Mouse (Mus musculus) forebrain, embryonic 15.5 days (tissue): Measurements from ENCODE around the gene Mgp. TPM values are rescaled to one million over a fixed set of nuclear protein-coding genes. Genes with fewer than 3 reads are reported as not detected.

Source experiments
- ATAC-seq: fragments of 200-750 bp; cut with Nextera tagmentation; replicated peaks from 2 replicates; pipeline ENCODE4 v1.8.0; 2017; ENCODE audit warnings: mild to moderate bottlenecking, moderate TSS enrichment, moderate library complexity
- H3K27ac ChIP-seq: fragments of 300-500 bp; sonication (generic); replicated peaks from 2 replicates; pipeline ENCODE4 v1.5.1; 2015; ENCODE audit warnings: mild to moderate bottlenecking, inconsistent platforms
- H3K27me3 ChIP-seq: fragments of 300-500 bp; sonication (generic); 2 replicates; pipeline ENCODE4 v1.6.1; 2015; ENCODE audit warnings: inconsistent platforms
- H3K36me3 ChIP-seq: fragments of 300-500 bp; sonication (generic); 2 replicates; pipeline ENCODE4 v1.6.1; 2015; ENCODE audit warnings: mild to moderate bottlenecking, inconsistent platforms
- H3K4me1 ChIP-seq: fragments of 300-500 bp; sonication (generic); 2 replicates; pipeline ENCODE4 v1.6.1; 2015; ENCODE audit warnings: inconsistent platforms
- H3K4me2 ChIP-seq: fragments of 300-500 bp; sonication (generic); replicated peaks from 2 replicates; pipeline ENCODE4 v1.6.1; 2015; ENCODE audit warnings: mild to moderate bottlenecking, inconsistent platforms
- H3K4me3 ChIP-seq: fragments of 300-500 bp; sonication (generic); 2 replicates; pipeline ENCODE4 v1.5.1; 2015; ENCODE audit warnings: mild to moderate bottlenecking, inconsistent platforms
- H3K9ac ChIP-seq: fragments of 300-500 bp; sonication (generic); replicated peaks from 2 replicates; pipeline ENCODE4 v1.6.1; 2015; ENCODE audit warnings: mild to moderate bottlenecking, inconsistent platforms
- H3K9me3 ChIP-seq: fragments of 300-500 bp; sonication (generic); 2 replicates; pipeline ENCODE4 v1.6.1; 2016; ENCODE audit warnings: inconsistent platforms
- WGBS: fragments of 180-500 bp; shearing (Covaris S2); methylation state at CpG from one replicate; pipeline ENCODE4 v1.1.7; 2015; ENCODE audit warnings: mixed read lengths; 5-methylcytosine and 5-hydroxymethylcytosine counted together
- polyA plus RNA-seq: library from polyadenylated mRNA; unstranded; fragments of >200 nt; fragmentation: Nextera tagmentation; extraction: Ambion mirVana; gene quantifications from 2 replicates; pipeline ENCODE4 v1.2.1, GENCODE M21; 2015

Mgp gene
- polyA plus RNA-seq, 1 experiment from 2014 or later = 8.8 TPM

- H3K9me3 ChIP-seq = no peaks in the 10 kb centered on the region
- H3K27ac ChIP-seq = no peak overlapping the region
- no peak overlapping the region for H3K4me3 ChIP-seq
- no peak for ATAC-seq
- 0 out of 2 replicates have a peak, but pooled peaks cover 3% of the 10 kb centered on the region for H3K4me1 ChIP-seq
- H3K9ac ChIP-seq = no peak overlapping the region
- H3K4me2 ChIP-seq = no peak overlapping the region
- H3K27me3 ChIP-seq = no peaks in the 10 kb centered on the region
- 38% methylated on average over 2 of the region's 2 CpGs for WGBS
- no peaks in the 10 kb centered on the region for H3K36me3 ChIP-seq
Observed at GRCm38 (mm10) chr6:136847790-136848189, 27.8 kb downstream of the Mgp start.

- Histone ChIP-seq H3K9me3 (no peaks in the 10 kb centered on the region), H3K27ac (no peak overlapping the region), H3K27me3 (no peaks in the 10 kb centered on the region), H3K36me3 (no peaks in the 10 kb centered on the region), H3K4me3 (no peak overlapping the region), H3K9ac (no peak overlapping the region), H3K4me1 (no peaks in the 10 kb centered on the region), H3K4me2 (no peak overlapping the region)
- WGBS = 91% methylated on average over 3 of the region's 3 CpGs
- no peak for ATAC-seq
Observed at GRCm38 (mm10) chr6:136847267-136847666, 28.4 kb downstream of the Mgp start.

- Histone ChIP-seq H3K27ac (no peak overlapping the region), H3K4me1 (no peaks in the 10 kb centered on the region), H3K4me3 (no peak overlapping the region), H3K9me3 (no peaks in the 10 kb centered on the region), H3K9ac (no peak overlapping the region), H3K36me3 (no peaks in the 10 kb centered on the region), H3K27me3 (no peaks in the 10 kb centered on the region), H3K4me2 (no peak overlapping the region)
- ATAC-seq = no peak
- 68% methylated on average over 5 of the region's 5 CpGs for WGBS
Observed at GRCm38 (mm10) chr6:136845706-136846480, 29.7 kb downstream of the Mgp start.

- H3K27ac ChIP-seq = no peak overlapping the region
- no peaks in the 10 kb centered on the region for H3K4me1 ChIP-seq
- no peaks in the 10 kb centered on the region for H3K36me3 ChIP-seq
- no peaks in the 10 kb centered on the region for H3K27me3 ChIP-seq
- WGBS = 47% methylated on average over 2 of the region's 2 CpGs
- ATAC-seq = no peak
- no peak overlapping the region for H3K4me2 ChIP-seq
- no peak overlapping the region for H3K4me3 ChIP-seq
- H3K9me3 ChIP-seq = no peaks in the 10 kb centered on the region
- no peak overlapping the region for H3K9ac ChIP-seq
Observed at GRCm38 (mm10) chr6:136844903-136845302, 30.7 kb downstream of the Mgp start.

GRCm38 (mm10) chr6:136837323-136837722 is 38.3 kb downstream of the Mgp start:
- Histone ChIP-seq H3K4me1 (no peaks in the 10 kb centered on the region), H3K4me2 (no peak overlapping the region), H3K27ac (no peak overlapping the region), H3K27me3 (no peaks in the 10 kb centered on the region), H3K4me3 (no peak overlapping the region), H3K36me3 (no peaks in the 10 kb centered on the region), H3K9ac (no peak overlapping the region), H3K9me3 (no peaks in the 10 kb centered on the region)
- no peak for ATAC-seq
- 82% methylated on average over 3 of the region's 3 CpGs for WGBS

GRCm38 (mm10) chr6:136835352-136835751 is 40.3 kb downstream of the Mgp start, which contains the start of gene Smco3:
Gene Smco3 (minus strand): TSS chr6:136835452.
- WGBS = 69% methylated on average over 4 of the region's 4 CpGs
- Histone ChIP-seq H3K4me2 (no peak within 1 kb of the TSS), H3K9me3 (no peaks in the 10 kb centered on the region), H3K36me3 (no peaks in the 10 kb centered on the region), H3K27ac (no peak within 1 kb of the TSS), H3K27me3 (peaks cover 2% of the 10 kb centered on the region; the same call in 1 of the 2 replicates), H3K4me1 (no peaks in the 10 kb centered on the region), H3K4me3 (no peak within 1 kb of the TSS), H3K9ac (no peak within 1 kb of the TSS)
- ATAC-seq = no peak

GRCm38 (mm10) chr6:136831712-136832111 is 43.9 kb downstream of the Mgp start:
- H3K4me2 ChIP-seq = no peak overlapping the region
- peaks cover 11% of the 10 kb centered on the region for H3K4me1 ChIP-seq
- peaks cover 6% of the 10 kb centered on the region; the same call in 1 of the 2 replicates for H3K27me3 ChIP-seq
- no peaks in the 10 kb centered on the region for H3K9me3 ChIP-seq
- H3K9ac ChIP-seq = no peak overlapping the region
- WGBS = 82% methylated on average over 5 of the region's 5 CpGs
- H3K27ac ChIP-seq = no peak overlapping the region
- no peak overlapping the region for H3K4me3 ChIP-seq
- H3K36me3 ChIP-seq = no peaks in the 10 kb centered on the region
- ATAC-seq = no peak

- WGBS = 33% methylated on average over 4 of the region's 4 CpGs
Observed at GRCm38 (mm10) chr6:136828681-136829080, 46.9 kb downstream of the Mgp start.

GRCm38 (mm10) chr6:136827881-136828561 is 47.6 kb downstream of the Mgp start, which contains the start of gene Wbp11:
Gene Wbp11 (minus strand): TSS chr6:136828233.
- Histone ChIP-seq H3K9me3 (no peaks in the 10 kb centered on the region), H3K36me3 (peaks cover 17% of the 10 kb centered on the region), H3K27me3 (peaks cover 6% of the 10 kb centered on the region; the same call in 1 of the 2 replicates), H3K27ac (peak within 1 kb of the TSS; percentile 89), H3K4me1 (peaks cover 17% of the 10 kb centered on the region), H3K4me3 (peak within 1 kb of the TSS; percentile 87), H3K9ac (peak within 1 kb of the TSS; percentile 87), H3K4me2 (peak within 1 kb of the TSS; percentile 75)
- ATAC-seq = peak; percentile 100
- 1% methylated on average over 45 of the region's 45 CpGs for WGBS

More at GRCm38 (mm10) chr6:136828681-136829080, 46.9 kb downstream of the Mgp start:
- Histone ChIP-seq H3K4me2 (peak overlapping the region; percentile 61), H3K9me3 (no peaks in the 10 kb centered on the region), H3K9ac (peak overlapping the region; percentile 53), H3K27ac (peak overlapping the region; percentile 89), H3K4me3 (peak overlapping the region; percentile 87), H3K4me1 (peaks cover 17% of the 10 kb centered on the region), H3K27me3 (peaks cover 6% of the 10 kb centered on the region; the same call in 1 of the 2 replicates), H3K36me3 (peaks cover 15% of the 10 kb centered on the region)
- no peak; the same call in 1 of the 2 replicates for ATAC-seq

- Histone ChIP-seq H3K4me3 (peak within 1 kb of the TSS; percentile 87), H3K9me3 (no peaks in the 10 kb centered on the region), H3K4me2 (peak within 1 kb of the TSS; percentile 75), H3K36me3 (peaks cover 22% of the 10 kb centered on the region), H3K4me1 (peaks cover 17% of the 10 kb centered on the region), H3K27ac (peak within 1 kb of the TSS; percentile 89), H3K9ac (peak within 1 kb of the TSS; percentile 87), H3K27me3 (peaks cover 6% of the 10 kb centered on the region; the same call in 1 of the 2 replicates)
- under 1% methylated on average over 34 of the region's 34 CpGs for WGBS
- ATAC-seq = no peak; the same call in 1 of the 2 replicates
Observed at GRCm38 (mm10) chr6:136827516-136827880, 48.1 kb downstream of the Mgp start, which contains the start of gene BC049715. Gene BC049715 (plus strand): TSS chr6:136827626.

GRCm38 (mm10) chr6:136827116-136827515 is 48.5 kb downstream of the Mgp start:
- H3K27me3 ChIP-seq = peaks cover 6% of the 10 kb centered on the region; the same call in 1 of the 2 replicates
- no peak overlapping the region for H3K27ac ChIP-seq
- H3K4me2 ChIP-seq = peak overlapping the region; percentile 75
- H3K4me1 ChIP-seq = peaks cover 17% of the 10 kb centered on the region
- H3K4me3 ChIP-seq = peak overlapping the region; percentile 87
- WGBS = 16% methylated on average over 7 of the region's 7 CpGs
- H3K9me3 ChIP-seq = no peaks in the 10 kb centered on the region
- ATAC-seq = no peak
- H3K9ac ChIP-seq = peak overlapping the region; percentile 87
- peaks cover 26% of the 10 kb centered on the region for H3K36me3 ChIP-seq

GRCm38 (mm10) chr6:136824987-136825386 is 50.6 kb downstream of the Mgp start:
- H3K4me1 ChIP-seq = peaks cover 17% of the 10 kb centered on the region
- WGBS = 95% methylated on average over 8 of the region's 8 CpGs
- no peak for ATAC-seq
- H3K4me3 ChIP-seq = no peak overlapping the region
- peaks cover 47% of the 10 kb centered on the region for H3K36me3 ChIP-seq
- no peak overlapping the region for H3K4me2 ChIP-seq
- H3K9me3 ChIP-seq = no peaks in the 10 kb centered on the region
- no peaks in the 10 kb centered on the region; the same call in 1 of the 2 replicates for H3K27me3 ChIP-seq
- H3K9ac ChIP-seq = no peak overlapping the region
- no peak overlapping the region for H3K27ac ChIP-seq
